Mouse (Mus musculus) liver, postnatal 0 days (tissue): ENCODE results near the gene Cyb561. TPM values are rescaled to one million over a fixed set of nuclear protein-coding genes. Genes with fewer than 3 reads are reported as not detected.

Experiments
- ATAC-seq: fragments of 200-750 bp; cut with Nextera tagmentation; 2 replicates; pipeline ENCODE4 v1.8.0; 2017; ENCODE audit warnings: mild to moderate bottlenecking, moderate library complexity
- DNase-seq: peaks from one replicate; pipeline ENCODE4 v3.0.0-alpha.2; 2016
- H3K27ac ChIP-seq: fragments of 300-500 bp; sonication (generic); 2 replicates; pipeline ENCODE4 v1.5.1; 2014; ENCODE audit warnings: antibody characterized with exemption, moderate library complexity, mild to moderate bottlenecking, low read depth
- H3K27me3 ChIP-seq: fragments of 300-500 bp; sonication (generic); 2 replicates; pipeline ENCODE4 v1.6.1; 2014; ENCODE audit warnings: low read length, control low read depth, mixed read lengths; ENCODE audit not compliant: insufficient read depth
- H3K36me3 ChIP-seq: fragments of 300-500 bp; sonication (generic); replicated peaks from 2 replicates; pipeline ENCODE4 v1.6.1; 2014; ENCODE audit warnings: mild to moderate bottlenecking, control low read depth, low read length, moderate library complexity, mixed read lengths; ENCODE audit not compliant: insufficient read depth
- H3K4me1 ChIP-seq: fragments of 300-500 bp; sonication (generic); 2 replicates; pipeline ENCODE4 v1.6.1; 2014; ENCODE audit warnings: antibody characterized with exemption, mild to moderate bottlenecking, control low read depth; ENCODE audit not compliant: insufficient read depth
- H3K4me2 ChIP-seq: fragments of 300-500 bp; sonication (generic); 2 replicates; pipeline ENCODE4 v1.6.1; 2014; ENCODE audit warnings: low read depth, mild to moderate bottlenecking, low read length, moderate library complexity, mixed read lengths
- H3K4me3 ChIP-seq: fragments of 300-500 bp; sonication (generic); 2 replicates; pipeline ENCODE4 v1.5.1; 2014; ENCODE audit warnings: low read depth, low read length
- H3K9ac ChIP-seq: fragments of 300-500 bp; sonication (generic); replicated peaks from 2 replicates; pipeline ENCODE4 v1.6.1; 2014; ENCODE audit warnings: mild to moderate bottlenecking, moderate library complexity
- H3K9me3 ChIP-seq: fragments of 300-500 bp; sonication (generic); 2 replicates; pipeline ENCODE4 v1.6.1; 2016; ENCODE audit warnings: mild to moderate bottlenecking, control low read depth, low read length, mixed read lengths
- CTCF ChIP-seq: sonication (generic); IDR thresholded peaks from 2 replicates; pipeline ENCODE4 v1.5.1; 2016; ENCODE audit warnings: antibody characterized with exemption, low read depth
- EP300 ChIP-seq: IDR thresholded peaks from 2 replicates; pipeline ENCODE4 v1.6.1; 2016; ENCODE audit warnings: antibody characterized with exemption, low read depth, mild to moderate bottlenecking
- WGBS: fragments of 180-500 bp; shearing (Covaris S2); extraction: QIAGEN DNeasy Blood & Tissue Kit; methylation state at CpG from one replicate; pipeline ENCODE4 v1.1.7; 2014; ENCODE audit not compliant: insufficient replicate concordance; 5-methylcytosine and 5-hydroxymethylcytosine counted together
- polyA plus RNA-seq: library from polyadenylated mRNA; unstranded; fragments of >200 nt; fragmentation: Nextera tagmentation; extraction: Ambion mirVana; gene quantifications from 2 replicates; pipeline ENCODE4 v1.2.1, GENCODE M21; 2015

The Cyb561 gene
- polyA plus RNA-seq, 1 experiment from 2014 or later, result 0.96 TPM

- Histone ChIP-seq H3K4me3 (no peak overlapping the region), H3K36me3 (no peaks in the 10 kb centered on the region), H3K9ac (no peak overlapping the region), H3K4me2 (no peak overlapping the region), H3K27ac (no peak overlapping the region), H3K4me1 (peaks cover 5% of the 10 kb centered on the region; the same call in 1 of the 2 replicates), H3K27me3 (peaks cover 57% of the 10 kb centered on the region), H3K9me3 (no peaks in the 10 kb centered on the region)
- TF ChIP-seq EP300 (no peak), CTCF (no peak)
- DNase-seq (no peak), ATAC-seq (no peak)
- WGBS, result 39% methylated on average over 10 of the region's 10 CpGs
Observed at GRCm38 (mm10) chr11:105968948-105969347, 15.8 kb upstream of the Cyb561 start.

GRCm38 (mm10) chr11:105967741-105968574 lies 14.8 kb upstream of the Cyb561 start, which contains the start of gene Ace:
Gene Ace (plus strand): TSS chr11:105967945.
- no peak for TF ChIP-seq CTCF
- TF ChIP-seq EP300, result no peak
- ATAC-seq, result no peak

DNA sequence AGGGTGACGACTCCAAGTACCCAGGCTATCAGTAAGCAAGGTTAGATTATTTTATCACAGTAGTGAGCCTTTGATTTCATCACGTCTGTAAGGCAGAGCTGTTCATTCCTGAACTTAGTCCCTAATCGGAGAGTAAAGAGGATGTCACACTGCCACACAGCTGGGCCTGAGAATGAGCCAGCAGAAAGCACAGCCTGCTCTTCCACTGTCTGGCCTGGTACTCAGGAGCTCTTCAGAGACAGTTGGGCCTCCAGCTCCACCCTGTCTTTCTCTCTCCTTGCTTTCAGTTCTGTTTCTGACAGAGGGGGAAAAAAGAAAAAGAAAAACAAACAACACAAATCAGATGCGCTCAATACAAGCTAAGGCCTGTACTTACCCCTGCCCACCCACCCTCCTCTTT lies 13.2 kb upstream of the Cyb561 start:
- Histone ChIP-seq H3K9me3 (no peaks in the 10 kb centered on the region), H3K27ac (no peak overlapping the region), H3K36me3 (no peaks in the 10 kb centered on the region), H3K4me2 (no peak overlapping the region), H3K4me1 (peaks cover 5% of the 10 kb centered on the region; the same call in 1 of the 2 replicates), H3K27me3 (peaks cover 48% of the 10 kb centered on the region), H3K9ac (no peak overlapping the region), H3K4me3 (no peak overlapping the region)
- no peak for ATAC-seq
- TF ChIP-seq EP300, result no peak
- TF ChIP-seq CTCF, result no peak
- DNase-seq, result no peak
- WGBS, result 63% methylated on average over 4 of the region's 4 CpGs

More at GRCm38 (mm10) chr11:105967741-105968574, 14.8 kb upstream of the Cyb561 start, which contains the start of gene Ace:
- 2% methylated on average over 62 of the region's 76 CpGs for WGBS
- Histone ChIP-seq H3K27me3 (peaks cover 53% of the 10 kb centered on the region), H3K27ac (no peak within 1 kb of the TSS), H3K4me1 (peaks cover 5% of the 10 kb centered on the region; the same call in 1 of the 2 replicates), H3K4me2 (peak within 1 kb of the TSS; percentile 69), H3K9ac (no peak within 1 kb of the TSS; the same call in 1 of the 2 replicates), H3K36me3 (no peaks in the 10 kb centered on the region), H3K9me3 (no peaks in the 10 kb centered on the region), H3K4me3 (peak within 1 kb of the TSS; percentile 42)
- DNase-seq, result peak; percentile 35

DNA sequence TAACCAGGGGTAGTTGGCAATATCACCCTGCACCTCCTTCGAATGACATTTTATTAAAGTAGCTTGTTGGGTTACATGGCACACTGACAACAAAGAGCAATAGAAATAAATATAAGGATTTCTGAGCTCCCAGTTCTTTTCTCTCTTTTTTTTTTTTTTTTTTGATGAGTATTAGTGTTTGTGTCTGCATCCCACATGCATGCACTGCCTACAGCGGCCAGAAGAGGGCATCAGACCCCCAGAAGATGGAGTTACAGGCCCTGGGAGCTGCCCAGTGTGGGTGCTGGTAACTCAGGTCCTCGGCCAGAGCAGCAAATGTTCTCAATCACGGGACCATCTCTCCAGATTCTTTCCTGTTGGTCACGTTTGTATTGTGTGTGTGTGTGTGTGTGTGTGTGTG lies 11.6 kb upstream of the Cyb561 start:
- DNase-seq (no peak), ATAC-seq (no peak)
- TF ChIP-seq CTCF (0 out of 2 replicates have a peak, but pooled peaks have one; percentile 30), EP300 (no peak)
- Histone ChIP-seq H3K4me2 (no peak overlapping the region), H3K27me3 (peaks cover 38% of the 10 kb centered on the region), H3K36me3 (no peaks in the 10 kb centered on the region), H3K4me1 (peaks cover 5% of the 10 kb centered on the region; the same call in 1 of the 2 replicates), H3K4me3 (no peak overlapping the region), H3K9ac (no peak overlapping the region), H3K27ac (no peak overlapping the region), H3K9me3 (no peaks in the 10 kb centered on the region)
- 66% methylated on average over 5 of the region's 5 CpGs for WGBS

DNA sequence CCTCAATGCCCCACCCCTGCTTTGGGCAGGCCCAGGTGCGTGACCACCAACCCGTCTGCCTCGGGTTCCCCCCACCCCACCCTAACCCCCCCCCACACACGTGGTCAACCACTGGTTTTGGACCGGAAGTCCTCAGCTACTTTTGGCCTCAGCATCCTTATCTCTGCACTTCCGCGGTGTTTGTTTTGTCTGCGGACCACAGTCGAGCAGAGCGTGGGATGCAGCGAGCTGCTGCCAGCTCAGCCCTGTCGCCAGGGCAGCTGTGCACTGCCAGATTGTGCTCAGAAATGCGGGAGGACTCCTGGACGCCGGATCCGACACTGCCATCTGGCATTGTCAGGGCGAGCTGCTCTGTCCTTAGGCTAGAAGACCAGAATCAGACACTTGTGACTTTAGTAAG lies 6.2 kb upstream of the Cyb561 start:
- 0 out of 2 replicates have a peak, but pooled peaks cover 3% of the 10 kb centered on the region for H3K4me1 ChIP-seq
- H3K27me3 ChIP-seq, result peaks cover 10% of the 10 kb centered on the region
- TF ChIP-seq CTCF, result no peak
- TF ChIP-seq EP300, result no peak
- H3K9me3 ChIP-seq, result no peaks in the 10 kb centered on the region
- 6% methylated on average over 17 of the region's 17 CpGs for WGBS
- no peak overlapping the region for H3K9ac ChIP-seq
- no peak overlapping the region for H3K4me2 ChIP-seq
- H3K36me3 ChIP-seq, result no peaks in the 10 kb centered on the region
- H3K4me3 ChIP-seq, result no peak overlapping the region
- DNase-seq (no peak), ATAC-seq (no peak)
- H3K27ac ChIP-seq, result no peak overlapping the region

GRCm38 (mm10) chr11:105958566-105958965 lies 5.4 kb upstream of the Cyb561 start:
- no peak overlapping the region for H3K27ac ChIP-seq
- ATAC-seq (no peak), DNase-seq (no peak)
- no peak overlapping the region for H3K4me3 ChIP-seq
- H3K27me3 ChIP-seq, result peaks cover 10% of the 10 kb centered on the region
- H3K9ac ChIP-seq, result no peak overlapping the region
- no peak for TF ChIP-seq CTCF
- TF ChIP-seq EP300, result no peak
- 0 out of 2 replicates have a peak, but pooled peaks cover 3% of the 10 kb centered on the region for H3K4me1 ChIP-seq
- WGBS, result 21% methylated on average over 1 of the region's 1 CpGs
- H3K4me2 ChIP-seq, result no peak overlapping the region
- no peaks in the 10 kb centered on the region for H3K36me3 ChIP-seq
- H3K9me3 ChIP-seq, result no peaks in the 10 kb centered on the region
